Mouse (Mus musculus) B cell, adult 2 months (primary cell): ENCODE data around the gene Vmn2r82.
A peak's percentile ranks its signal among the peaks of the same experiment; 100 is the strongest.
"Not testable (repeated sequence)": the region's sequence is repeated elsewhere in the genome, so short reads cannot be mapped to it uniquely, and the experiment has no call there.

Experiments
- DNase-seq, 2 experiments: peaks; one replicate each; pipeline ENCODE4 v3.0.0; 2022

Vmn2r82 gene

DNA sequence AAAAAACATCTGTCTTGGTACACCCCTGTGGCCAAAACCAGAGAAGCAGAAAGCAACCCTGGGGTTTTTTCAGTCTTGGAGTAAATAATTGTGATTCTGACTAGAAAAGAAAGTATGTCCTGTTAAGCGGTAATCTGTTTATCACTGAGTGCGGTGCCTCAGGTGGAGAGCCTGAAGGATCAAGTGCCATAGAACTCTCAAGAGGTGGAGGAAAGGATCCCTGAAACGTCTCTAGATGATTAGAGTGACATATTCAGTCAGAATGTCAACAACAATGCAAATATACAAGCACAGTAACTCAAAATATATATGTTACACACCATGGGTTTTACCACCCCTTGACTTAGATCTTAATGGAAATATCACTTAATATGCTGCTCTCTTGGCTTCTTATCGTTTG, at the start of gene Vmn2r82:
Gene Vmn2r82 (plus strand): TSS at position 301 of the 400 bp plus-strand sequence.
- DNase-seq: not testable (repeated sequence)

DNA sequence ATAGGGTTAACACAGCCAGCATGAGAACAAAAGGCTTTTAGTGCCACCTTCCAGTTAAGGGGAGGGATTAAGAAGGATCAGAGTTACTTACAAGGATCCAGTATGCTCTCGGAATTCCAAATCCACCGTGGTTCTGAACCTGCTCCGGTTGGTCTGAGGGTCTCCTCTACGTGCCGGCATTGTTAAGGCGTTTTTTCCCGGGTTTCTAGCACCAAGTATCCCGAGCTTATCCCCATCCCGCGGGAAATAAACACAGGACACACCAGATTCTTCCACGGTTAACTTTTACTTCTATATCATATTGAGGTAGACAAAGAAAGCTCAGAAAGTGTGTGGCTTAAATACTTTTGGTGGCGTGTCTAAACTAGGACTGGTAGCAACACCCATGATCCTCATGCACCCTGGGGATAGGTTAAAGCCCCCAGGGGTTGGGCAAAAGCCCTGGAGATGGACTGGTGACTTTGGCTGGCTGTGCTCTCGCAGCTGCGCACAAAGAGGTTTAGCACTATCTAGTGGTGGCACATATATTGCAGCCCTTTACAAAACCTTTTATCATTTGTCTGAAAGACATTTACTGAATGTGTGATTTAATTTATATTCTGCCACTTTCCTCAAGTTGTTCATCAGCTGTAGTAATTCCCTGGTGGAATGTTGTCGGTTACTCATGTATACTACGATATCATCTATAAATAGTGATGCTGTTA, 34.1 kb upstream of the Vmn2r82 start:
- DNase-seq: not testable (repeated sequence)

DNA sequence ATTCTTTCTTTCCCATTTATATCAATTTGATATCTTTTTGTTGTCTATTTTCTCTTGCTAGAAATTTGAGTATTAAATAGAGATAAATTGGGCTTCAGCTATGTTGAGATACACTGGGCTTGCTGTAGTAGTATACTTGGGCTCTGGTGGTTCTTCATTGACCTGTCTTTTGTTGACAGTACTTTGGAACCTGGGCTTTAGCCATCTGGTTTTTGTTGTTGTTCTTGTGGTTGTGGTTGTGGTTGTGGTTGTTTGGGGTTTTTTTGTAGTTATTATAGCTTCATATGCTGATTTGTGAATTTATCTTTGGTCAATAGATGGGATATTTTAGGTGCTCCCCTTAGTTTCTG, 33.6 kb upstream of the Vmn2r82 start:
- DNase-seq: no peak

DNA sequence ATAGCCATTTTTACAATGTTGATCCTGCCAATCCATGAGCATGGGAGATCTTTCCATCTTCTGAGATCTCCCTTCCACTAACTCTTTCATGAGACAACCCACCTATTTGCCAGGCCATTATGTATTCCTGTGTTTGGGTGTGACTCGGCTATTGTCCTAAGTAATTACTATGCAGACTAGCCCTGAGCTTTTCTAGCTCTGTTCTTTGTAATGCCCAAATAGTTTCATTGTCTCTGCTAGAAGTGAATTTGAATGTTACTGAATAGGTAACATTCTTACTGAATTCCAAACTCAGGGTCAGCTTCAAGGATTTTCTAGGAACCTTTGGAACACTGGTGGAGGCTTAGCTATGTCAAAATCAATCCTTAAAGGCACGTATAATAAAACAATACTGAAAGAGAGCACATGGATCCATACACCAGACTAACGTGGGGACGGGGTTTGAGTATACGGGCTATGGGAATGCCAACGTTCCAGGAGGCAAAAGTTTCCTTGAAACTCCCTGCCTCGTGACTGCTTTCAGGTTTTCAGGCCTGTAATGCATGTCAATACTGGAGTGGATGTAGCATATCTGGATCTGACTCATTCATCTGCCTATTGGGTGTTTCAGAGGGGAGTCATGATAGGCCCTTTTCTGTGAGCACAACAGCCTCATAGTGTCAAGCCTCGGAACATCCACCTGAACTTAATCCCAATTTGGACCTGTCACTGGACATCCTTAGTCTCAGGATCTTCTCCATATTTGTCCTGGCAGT, 43.8 kb downstream of the Vmn2r82 start:
- not testable (repeated sequence) for DNase-seq

DNA sequence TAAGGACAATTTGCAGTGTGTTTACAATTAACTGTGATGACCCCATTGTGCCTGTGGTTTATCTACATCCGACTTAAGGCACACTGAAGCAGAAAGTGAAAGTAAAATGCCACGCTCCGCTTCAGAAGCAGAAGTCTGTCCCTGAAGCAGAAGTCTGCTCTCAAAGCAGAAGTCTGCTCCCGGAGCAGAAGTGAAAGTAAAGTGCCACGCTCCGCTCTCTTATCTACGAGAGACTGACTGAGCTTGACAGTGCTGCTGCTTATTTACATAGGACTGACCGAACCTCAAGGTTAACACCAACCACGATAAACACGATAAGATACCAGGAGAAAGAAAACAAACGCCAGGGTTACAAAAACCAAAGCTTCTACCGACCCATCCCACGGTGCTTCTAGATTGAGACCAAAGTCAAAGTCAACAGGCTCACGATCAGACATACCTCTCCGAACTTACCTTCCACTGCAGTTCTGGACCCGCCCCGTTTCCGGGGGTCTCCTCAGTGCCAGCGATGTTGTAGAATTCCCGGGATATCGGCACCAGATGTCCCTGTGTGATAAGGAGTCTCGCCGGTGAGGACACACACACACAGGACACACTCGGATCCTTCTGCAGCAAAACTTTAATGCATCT, 60.9 kb downstream of the Vmn2r82 start:
- DNase-seq: peak; percentile 55 to 59

DNA sequence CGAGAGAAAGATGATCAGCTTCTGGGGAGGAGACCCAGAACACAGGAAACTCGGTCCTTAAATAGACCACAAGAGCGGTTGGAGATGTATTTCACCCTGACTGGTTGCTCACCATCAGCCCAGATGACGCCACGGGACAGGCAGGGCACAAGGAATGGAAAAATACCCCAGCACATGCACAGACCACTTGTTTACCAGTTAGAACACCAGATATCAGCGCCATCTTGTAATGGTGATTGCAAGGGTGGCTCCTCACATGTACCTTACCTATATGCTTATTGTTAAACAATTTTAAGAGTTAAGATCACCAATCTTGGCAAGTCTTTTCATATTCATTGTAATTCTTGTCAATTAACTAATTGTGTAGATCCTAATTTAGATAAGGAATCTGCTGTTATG, 61.5 kb downstream of the Vmn2r82 start:
- not testable (repeated sequence) for DNase-seq

DNA sequence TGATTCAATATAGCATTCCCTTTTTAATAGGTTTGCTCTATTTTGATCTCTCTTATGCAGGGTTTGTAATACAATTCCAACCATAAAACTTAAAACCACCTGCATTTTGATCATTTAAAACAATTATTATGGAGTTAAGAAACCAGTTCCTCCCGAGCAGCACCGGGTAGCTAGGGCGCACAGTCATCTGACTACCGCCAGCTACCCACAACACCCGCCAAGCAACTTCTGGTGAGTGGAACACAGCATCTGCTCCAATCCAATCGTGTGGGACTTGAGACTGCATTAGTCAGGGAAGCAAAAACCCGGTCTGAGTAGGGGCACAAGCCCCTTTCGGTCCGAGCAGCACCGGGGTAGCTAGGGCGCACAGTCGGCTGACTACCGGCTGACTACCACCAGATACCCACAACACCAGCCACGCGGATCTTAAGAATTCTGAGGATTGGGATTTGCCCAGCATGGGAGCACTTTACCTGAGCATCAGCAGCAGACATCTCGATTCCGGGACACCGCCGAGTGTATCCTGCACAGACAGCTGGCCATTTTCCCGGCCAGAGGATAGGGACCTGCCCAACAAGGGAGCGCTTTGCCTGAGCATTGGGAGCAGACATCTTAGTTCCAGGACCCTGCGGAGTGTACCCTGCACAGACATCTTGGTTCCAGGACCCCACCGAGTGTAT, 79.0 kb downstream of the Vmn2r82 start:
- DNase-seq: not testable (repeated sequence)
